Mouse (Mus musculus): ENCODE results near the gene Ttc41. TPM values are rescaled to one million over a fixed set of nuclear protein-coding genes. Genes with fewer than 3 reads are reported as not detected.

Gene Ttc41
- polyA plus RNA-seq, 1 experiment, result not detected

- no peaks in the 10 kb centered on the region for H3K4me1 ChIP-seq (ENCODE audit: control insufficient read depth)
- no peaks in the 10 kb centered on the region for H3K9me3 ChIP-seq (ENCODE audit: control insufficient read depth, low read length)
- no peak overlapping the region for H3K4me3 ChIP-seq (replicated peaks)
- H3K36me3 ChIP-seq (ENCODE audit: control insufficient read depth), result no peaks in the 10 kb centered on the region; the same call in 1 of the 2 replicates
- H3K27me3 ChIP-seq (ENCODE audit: control insufficient read depth), result no peaks in the 10 kb centered on the region
- no peak for TF ChIP-seq TAL1 (IDR thresholded peaks at IDR 0.05; ENCODE audit: low read length)
- no peak for TF ChIP-seq GATA1 (IDR thresholded peaks at IDR 0.05; ENCODE audit: low read length)
Measured at GRCm38 (mm10) chr10:86808013-86808758, 102.6 kb downstream of the Ttc41 start.

- Histone ChIP-seq H3K27me3 (ENCODE audit: control insufficient read depth) (no peaks in the 10 kb centered on the region), H3K9me3 (ENCODE audit: control insufficient read depth, low read length) (no peaks in the 10 kb centered on the region), H3K4me3 (replicated peaks) (no peak overlapping the region), H3K36me3 (ENCODE audit: control insufficient read depth) (no peaks in the 10 kb centered on the region; the same call in 1 of the 2 replicates), H3K4me1 (ENCODE audit: control insufficient read depth) (no peaks in the 10 kb centered on the region)
- TF ChIP-seq GATA1 (IDR thresholded peaks at IDR 0.05; ENCODE audit: low read length) (no peak), TAL1 (IDR thresholded peaks at IDR 0.05; ENCODE audit: low read length) (no peak)
Measured at GRCm38 (mm10) chr10:86810000-86810399, 104.4 kb downstream of the Ttc41 start.

- H3K27me3 ChIP-seq (ENCODE audit: control insufficient read depth), result no peaks in the 10 kb centered on the region
- H3K36me3 ChIP-seq (ENCODE audit: control insufficient read depth), result no peaks in the 10 kb centered on the region; the same call in 1 of the 2 replicates
- TF ChIP-seq GATA1 (IDR thresholded peaks at IDR 0.05; ENCODE audit: low read length) (no peak), TAL1 (IDR thresholded peaks at IDR 0.05; ENCODE audit: low read length) (no peak)
- H3K9me3 ChIP-seq (ENCODE audit: control insufficient read depth, low read length), result no peaks in the 10 kb centered on the region
- H3K4me3 ChIP-seq (replicated peaks), result no peak overlapping the region
- no peaks in the 10 kb centered on the region for H3K4me1 ChIP-seq (ENCODE audit: control insufficient read depth)
Measured at GRCm38 (mm10) chr10:86810612-86811011, 105.0 kb downstream of the Ttc41 start.

- TF ChIP-seq GATA1 (IDR thresholded peaks at IDR 0.05; ENCODE audit: low read length) (no peak), TAL1 (IDR thresholded peaks at IDR 0.05; ENCODE audit: low read length) (no peak)
- Histone ChIP-seq H3K36me3 (ENCODE audit: control insufficient read depth) (peaks cover 3% of the 10 kb centered on the region), H3K27me3 (ENCODE audit: control insufficient read depth) (no peaks in the 10 kb centered on the region), H3K4me1 (ENCODE audit: control insufficient read depth) (peaks cover 6% of the 10 kb centered on the region), H3K9me3 (ENCODE audit: control insufficient read depth, low read length) (no peaks in the 10 kb centered on the region), H3K4me3 (replicated peaks) (no peak overlapping the region)
Measured at GRCm38 (mm10) chr10:86814292-86815131, 108.9 kb downstream of the Ttc41 start.

- no peak overlapping the region for H3K4me3 ChIP-seq (replicated peaks)
- H3K9me3 ChIP-seq (ENCODE audit: control insufficient read depth, low read length), result no peaks in the 10 kb centered on the region
- H3K4me1 ChIP-seq (ENCODE audit: control insufficient read depth), result peaks cover 6% of the 10 kb centered on the region
- H3K27me3 ChIP-seq (ENCODE audit: control insufficient read depth), result no peaks in the 10 kb centered on the region
- peaks cover 7% of the 10 kb centered on the region for H3K36me3 ChIP-seq (ENCODE audit: control insufficient read depth)
- TF ChIP-seq GATA1 (IDR thresholded peaks at IDR 0.05; ENCODE audit: low read length) (no peak), TAL1 (IDR thresholded peaks at IDR 0.05; ENCODE audit: low read length) (no peak)
Measured at GRCm38 (mm10) chr10:86815133-86815532, 109.5 kb downstream of the Ttc41 start.

- Histone ChIP-seq H3K36me3 (ENCODE audit: control insufficient read depth) (peaks cover 16% of the 10 kb centered on the region), H3K4me1 (ENCODE audit: control insufficient read depth) (peaks cover 6% of the 10 kb centered on the region), H3K27me3 (ENCODE audit: control insufficient read depth) (no peaks in the 10 kb centered on the region), H3K4me3 (replicated peaks) (no peak overlapping the region), H3K9me3 (ENCODE audit: control insufficient read depth, low read length) (no peaks in the 10 kb centered on the region)
- TF ChIP-seq GATA1 (IDR thresholded peaks at IDR 0.05; ENCODE audit: low read length), result no peak
- TF ChIP-seq TAL1 (IDR thresholded peaks at IDR 0.05; ENCODE audit: low read length), result no peak
Measured at GRCm38 (mm10) chr10:86819649-86820165, 114.1 kb downstream of the Ttc41 start.

- Histone ChIP-seq H3K4me1 (ENCODE audit: control insufficient read depth) (peaks cover 6% of the 10 kb centered on the region), H3K27me3 (ENCODE audit: control insufficient read depth) (no peaks in the 10 kb centered on the region), H3K36me3 (ENCODE audit: control insufficient read depth) (peaks cover 23% of the 10 kb centered on the region), H3K9me3 (ENCODE audit: control insufficient read depth, low read length) (no peaks in the 10 kb centered on the region), H3K4me3 (replicated peaks) (no peak overlapping the region)
- TF ChIP-seq GATA1 (IDR thresholded peaks at IDR 0.05; ENCODE audit: low read length) (no peak), TAL1 (IDR thresholded peaks at IDR 0.05; ENCODE audit: low read length) (no peak)
Measured at GRCm38 (mm10) chr10:86821014-86821413, 115.4 kb downstream of the Ttc41 start.

- TF ChIP-seq GATA1 (IDR thresholded peaks at IDR 0.05; ENCODE audit: low read length), result no peak
- TF ChIP-seq TAL1 (IDR thresholded peaks at IDR 0.05; ENCODE audit: low read length), result no peak
- Histone ChIP-seq H3K9me3 (ENCODE audit: control insufficient read depth, low read length) (peaks cover 1% of the 10 kb centered on the region; the same call in 1 of the 2 replicates), H3K4me3 (replicated peaks) (no peak overlapping the region), H3K4me1 (ENCODE audit: control insufficient read depth) (no peaks in the 10 kb centered on the region), H3K27me3 (ENCODE audit: control insufficient read depth) (no peaks in the 10 kb centered on the region), H3K36me3 (ENCODE audit: control insufficient read depth) (peaks cover 24% of the 10 kb centered on the region)
Measured at GRCm38 (mm10) chr10:86824093-86824492, 118.5 kb downstream of the Ttc41 start.

GRCm38 (mm10) chr10:86824871-86825270 is 119.3 kb downstream of the Ttc41 start:
- Histone ChIP-seq H3K4me1 (ENCODE audit: control insufficient read depth) (no peaks in the 10 kb centered on the region), H3K4me3 (replicated peaks) (no peak overlapping the region), H3K9me3 (ENCODE audit: control insufficient read depth, low read length) (peaks cover 2% of the 10 kb centered on the region; the same call in 1 of the 2 replicates), H3K27me3 (ENCODE audit: control insufficient read depth) (no peaks in the 10 kb centered on the region), H3K36me3 (ENCODE audit: control insufficient read depth) (peaks cover 20% of the 10 kb centered on the region)
- TF ChIP-seq TAL1 (IDR thresholded peaks at IDR 0.05; ENCODE audit: low read length) (no peak), GATA1 (IDR thresholded peaks at IDR 0.05; ENCODE audit: low read length) (no peak)
